Mouse (Mus musculus) ES-E14 (cell line): ENCODE data around the gene AL732309.1. TPM values are rescaled to one million over a fixed set of nuclear protein-coding genes. Genes with fewer than 3 reads are reported as not detected.

Source experiments
- DNase-seq: peaks from one replicate; pipeline ENCODE4 v3.0.0-alpha.2; 2013; ENCODE audit warnings: low read depth, low spot score
- H3K27ac ChIP-seq: 2 replicates; pipeline ENCODE4 v1.5.1; 2012; ENCODE audit warnings: low read depth, mild to moderate bottlenecking, low read length, moderate library complexity, mixed read lengths; ENCODE audit not compliant: poor library complexity, insufficient read depth, severe bottlenecking
- H3K36me3 ChIP-seq: 2 replicates; pipeline ENCODE4 v1.6.1; 2012; ENCODE audit warnings: mild to moderate bottlenecking, low read length, moderate library complexity, mixed read lengths; ENCODE audit not compliant: control insufficient read depth, poor library complexity, insufficient read depth, severe bottlenecking
- H3K4me1 ChIP-seq, 2 experiments: fragments of 150-350 bp in 1 of 2; sonication (generic) in 1 of 2; 2 replicates each; pipeline ENCODE4 v1.6.1; 2012; ENCODE audit warnings: low read length in 2 of 2, mild to moderate bottlenecking in 1 of 2, mixed read lengths in 1 of 2; ENCODE audit not compliant: control insufficient read depth in 2 of 2, insufficient read depth in 2 of 2, poor library complexity in 1 of 2
- H3K4me3 ChIP-seq, 2 experiments: fragments of 150-350 bp in 1 of 2; sonication (generic) in 1 of 2; 2 replicates each; pipeline ENCODE4 v1.5.1; 2012; ENCODE audit warnings: low read length in 2 of 2, low read depth in 1 of 2, mild to moderate bottlenecking in 1 of 2, mixed read lengths in 1 of 2; ENCODE audit not compliant: insufficient read depth in 1 of 2, poor library complexity in 1 of 2, severe bottlenecking in 1 of 2
- H3K9ac ChIP-seq: 2 replicates; pipeline ENCODE4 v1.6.1; 2012; ENCODE audit warnings: low read depth, mild to moderate bottlenecking, low read length, mixed read lengths; ENCODE audit not compliant: poor library complexity, insufficient read depth, severe bottlenecking
- H3K9me3 ChIP-seq: fragments of 150-350 bp; sonication (generic); 2 replicates; pipeline ENCODE4 v1.6.1; 2012; ENCODE audit warnings: low read depth, mild to moderate bottlenecking, low read length; ENCODE audit not compliant: control insufficient read depth, insufficient read depth
- CHD2 ChIP-seq: IDR thresholded peaks from 2 replicates; pipeline ENCODE4 v1.6.1; 2014; ENCODE audit warnings: mild to moderate bottlenecking, low read depth, low read length, inconsistent platforms
- HCFC1 ChIP-seq: IDR thresholded peaks from 2 replicates; pipeline ENCODE4 v1.6.1; 2012; ENCODE audit warnings: low read length, inconsistent platforms, borderline replicate concordance; ENCODE audit not compliant: insufficient read depth
- MAFK ChIP-seq: IDR thresholded peaks from 2 replicates; pipeline ENCODE4 v1.6.1; 2014; ENCODE audit warnings: mild to moderate bottlenecking, low read depth, low read length, inconsistent platforms; ENCODE audit not compliant: insufficient read depth
- ZC3H11A ChIP-seq: IDR thresholded peaks from 2 replicates; pipeline ENCODE4 v1.6.1; 2012; ENCODE audit warnings: low read depth, mild to moderate bottlenecking, inconsistent platforms, low read length, borderline replicate concordance
- ZNF384 ChIP-seq: IDR thresholded peaks from 2 replicates; pipeline ENCODE4 v1.6.1; 2012; ENCODE audit warnings: low read depth, low read length, inconsistent platforms
- in situ Hi-C, 2 experiments: fragments of 600-800 bp; cut with MboI; formaldehyde crosslinking; loops; one replicate each; pipeline ENCODE4 v1.15.1; 2025; ENCODE audit warnings: low sequenced_read_pairs in 2 of 2, inconsistent platforms in 1 of 2; ENCODE audit not compliant: unreplicated experiment in 2 of 2
- total RNA-seq: library from RNA; depleted of rRNA; stranded (reverse); fragments of 300-350 nt; gene quantifications from 2 replicates; pipeline ENCODE4 v1.2.3, GENCODE M21; 2012

AL732309.1 gene
- total RNA-seq, 1 experiment: 14.5 TPM

DNA sequence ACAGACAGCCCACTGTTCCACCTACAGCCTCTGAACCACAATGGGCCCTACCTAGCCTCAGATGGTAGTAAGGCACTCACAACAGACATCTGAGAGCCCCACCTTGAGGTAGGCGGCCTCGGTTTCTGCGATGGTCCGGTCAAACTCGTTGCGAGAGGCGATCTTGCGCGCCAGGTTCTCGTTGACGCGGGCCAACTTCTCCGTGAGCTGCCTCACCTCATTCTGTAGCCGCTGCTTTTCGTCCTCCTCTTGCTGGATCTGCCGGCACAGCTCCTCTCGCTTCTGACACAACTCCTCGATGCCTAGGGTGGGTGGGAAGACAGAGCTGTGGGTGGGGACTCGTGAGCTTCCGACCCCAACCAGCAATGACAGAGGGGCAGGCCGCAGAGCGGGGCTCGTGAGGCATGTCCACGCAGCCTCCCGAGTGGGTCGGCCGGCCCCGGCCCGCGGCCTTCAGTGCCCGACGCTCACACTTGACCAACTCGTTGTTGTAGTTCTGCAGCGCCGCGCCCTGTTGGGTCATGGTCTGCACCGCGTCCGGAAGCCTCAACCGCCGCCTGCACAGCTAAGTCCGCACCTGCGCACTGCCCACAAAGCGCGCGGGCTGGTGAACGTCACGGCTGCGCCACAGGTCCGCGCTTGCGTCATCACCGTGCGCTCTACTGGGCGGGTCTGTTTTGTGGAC, 25.3 kb upstream of the AL732309.1 start, which contains the start of the genes Ssna1 and Anapc2:
Ssna1 (minus strand) TSS at position 612 of the 685 bp plus-strand sequence.
Anapc2 (plus strand) TSS at position 652 of the 685 bp plus-strand sequence.
- in situ Hi-C loops: no loop called here
- Histone ChIP-seq H3K4me3 (peak within 1 kb of the TSS; percentile 75 to 89), H3K4me1 (peaks cover 0 to 5% of the 10 kb centered on the region in 2 experiments; a peak in 2 of 4 replicates), H3K27ac (0 out of 2 replicates have a peak within 1 kb of the TSS, but pooled peaks have one; percentile 17), H3K36me3 (peaks cover 32% of the 10 kb centered on the region), H3K9ac (peak within 1 kb of the TSS; percentile 91), H3K9me3 (no peaks in the 10 kb centered on the region)
- DNase-seq: peak; percentile 96
- TF ChIP-seq HCFC1 (peak; percentile 78; the same call in 1 of the 2 replicates), ZNF384 (no peak), ZC3H11A (no peak), MAFK (no peak)

- no peak for DNase-seq
- in situ Hi-C loops: no loop called here
- Histone ChIP-seq H3K9me3 (no peaks in the 10 kb centered on the region), H3K36me3 (peaks cover 15% of the 10 kb centered on the region), H3K4me3 (no peak overlapping the region), H3K27ac (no peak overlapping the region), H3K4me1 (peaks cover 0 to 14% of the 10 kb centered on the region in 2 experiments; a peak in 2 of 4 replicates), H3K9ac (no peak overlapping the region)
- no peak for TF ChIP-seq ZNF384
- no peak for TF ChIP-seq ZC3H11A
- TF ChIP-seq HCFC1: no peak
- no peak for TF ChIP-seq MAFK
- no peak for TF ChIP-seq CHD2
Observed at GRCm38 (mm10) chr2:25267746-25268309, 21.2 kb upstream of the AL732309.1 start.

GRCm38 (mm10) chr2:25267241-25267640, 20.6 kb upstream of the AL732309.1 start:
- in situ Hi-C loops: no loop called here
- Histone ChIP-seq H3K4me1 (peaks cover 0 to 14% of the 10 kb centered on the region in 2 experiments; a peak in 2 of 4 replicates), H3K36me3 (peaks cover 15% of the 10 kb centered on the region), H3K27ac (no peak overlapping the region), H3K9me3 (no peaks in the 10 kb centered on the region), H3K9ac (0 out of 2 replicates have a peak overlapping the region, but pooled peaks have one; percentile 6), H3K4me3 (no peak overlapping the region)
- no peak for DNase-seq
- TF ChIP-seq ZNF384 (no peak), HCFC1 (no peak), CHD2 (no peak), MAFK (no peak), ZC3H11A (no peak)

GRCm38 (mm10) chr2:25266720-25267119, 20.1 kb upstream of the AL732309.1 start:
- no peak for DNase-seq
- in situ Hi-C loops: no loop called here
- H3K4me1 ChIP-seq: peaks cover 0 to 14% of the 10 kb centered on the region in 2 experiments; a peak in 2 of 4 replicates
- no peaks in the 10 kb centered on the region for H3K9me3 ChIP-seq
- no peak for TF ChIP-seq MAFK
- TF ChIP-seq HCFC1: no peak
- no peak for TF ChIP-seq ZNF384
- no peak for TF ChIP-seq CHD2
- no peak for TF ChIP-seq ZC3H11A
- H3K36me3 ChIP-seq: peaks cover 15% of the 10 kb centered on the region
- no peak overlapping the region for H3K9ac ChIP-seq
- H3K4me3 ChIP-seq: no peak overlapping the region; a peak in 1 of 4 replicates
- no peak overlapping the region for H3K27ac ChIP-seq
